Mouse (Mus musculus): ENCODE data around the gene Lrrc4. TPM values are rescaled to one million over a fixed set of nuclear protein-coding genes. Genes with fewer than 3 reads are reported as not detected.

The Lrrc4 gene
- polyA plus RNA-seq, 1 experiment from 2014 or later, result 1.1 TPM

- H3K4me2 ChIP-seq (ENCODE audit: low read depth, low read length), result no peak overlapping the region
- ATAC-seq (replicated peaks; ENCODE audit: insufficient number of reproducible peaks, low FRiP score, low TSS enrichment, low read depth), result no peak
- H3K4me3 ChIP-seq (ENCODE audit: low read depth, low read length), result no peak overlapping the region
- WGBS, result 42% methylated on average over 3 of the region's 3 CpGs
- H3K36me3 ChIP-seq (replicated peaks; ENCODE audit: control insufficient read depth, insufficient read depth, low read depth, low read length), result no peaks in the 10 kb centered on the region; the same call in 1 of the 2 replicates
- H3K27me3 ChIP-seq (ENCODE audit: control insufficient read depth, insufficient read depth, low read length), result peaks cover 17% of the 10 kb centered on the region
- H3K27ac ChIP-seq (replicated peaks; ENCODE audit: low read depth, low read length), result no peak overlapping the region
- no peak for DNase-seq (ENCODE audit: low spot score)
- H3K9me3 ChIP-seq (replicated peaks; ENCODE audit: control insufficient read depth, low read length), result no peaks in the 10 kb centered on the region
- H3K9ac ChIP-seq (replicated peaks; ENCODE audit: low read length), result no peak overlapping the region
- no peaks in the 10 kb centered on the region for H3K4me1 ChIP-seq (ENCODE audit: control insufficient read depth, insufficient read depth, low read length)
Observed at GRCm38 (mm10) chr6:28827565-28827964, 4.0 kb downstream of the Lrrc4 start.

GRCm38 (mm10) chr6:28826689-28827389, 4.7 kb downstream of the Lrrc4 start:
- Histone ChIP-seq H3K36me3 (replicated peaks; ENCODE audit: control insufficient read depth, insufficient read depth, low read depth, low read length) (no peaks in the 10 kb centered on the region; the same call in 1 of the 2 replicates), H3K4me3 (ENCODE audit: low read depth, low read length) (no peak overlapping the region), H3K9me3 (replicated peaks; ENCODE audit: control insufficient read depth, low read length) (no peaks in the 10 kb centered on the region), H3K4me2 (ENCODE audit: low read depth, low read length) (no peak overlapping the region), H3K9ac (replicated peaks; ENCODE audit: low read length) (no peak overlapping the region), H3K4me1 (ENCODE audit: control insufficient read depth, insufficient read depth, low read length) (no peaks in the 10 kb centered on the region), H3K27ac (replicated peaks; ENCODE audit: low read depth, low read length) (no peak overlapping the region), H3K27me3 (ENCODE audit: control insufficient read depth, insufficient read depth, low read length) (peaks cover 17% of the 10 kb centered on the region)
- no peak for DNase-seq (ENCODE audit: low spot score)
- 78% methylated on average over 9 of the region's 9 CpGs for WGBS
- ATAC-seq (replicated peaks; ENCODE audit: insufficient number of reproducible peaks, low FRiP score, low TSS enrichment, low read depth), result no peak

GRCm38 (mm10) chr6:28825894-28826293, 5.7 kb downstream of the Lrrc4 start:
- Histone ChIP-seq H3K27me3 (ENCODE audit: control insufficient read depth, insufficient read depth, low read length) (peaks cover 9% of the 10 kb centered on the region), H3K27ac (replicated peaks; ENCODE audit: low read depth, low read length) (no peak overlapping the region), H3K9me3 (replicated peaks; ENCODE audit: control insufficient read depth, low read length) (no peaks in the 10 kb centered on the region), H3K4me1 (ENCODE audit: control insufficient read depth, insufficient read depth, low read length) (no peaks in the 10 kb centered on the region), H3K36me3 (replicated peaks; ENCODE audit: control insufficient read depth, insufficient read depth, low read depth, low read length) (no peaks in the 10 kb centered on the region; the same call in 1 of the 2 replicates), H3K4me2 (ENCODE audit: low read depth, low read length) (no peak overlapping the region), H3K4me3 (ENCODE audit: low read depth, low read length) (no peak overlapping the region), H3K9ac (replicated peaks; ENCODE audit: low read length) (no peak overlapping the region)
- WGBS, result 73% methylated on average over 3 of the region's 3 CpGs
- no peak for DNase-seq (ENCODE audit: low spot score)
- no peak for ATAC-seq (replicated peaks; ENCODE audit: insufficient number of reproducible peaks, low FRiP score, low TSS enrichment, low read depth)

GRCm38 (mm10) chr6:28823802-28824201, 7.7 kb downstream of the Lrrc4 start:
- Histone ChIP-seq H3K9me3 (replicated peaks; ENCODE audit: control insufficient read depth, low read length) (no peaks in the 10 kb centered on the region), H3K4me2 (ENCODE audit: low read depth, low read length) (no peak overlapping the region), H3K4me1 (ENCODE audit: control insufficient read depth, insufficient read depth, low read length) (no peaks in the 10 kb centered on the region), H3K9ac (replicated peaks; ENCODE audit: low read length) (no peak overlapping the region), H3K4me3 (ENCODE audit: low read depth, low read length) (no peak overlapping the region), H3K27me3 (ENCODE audit: control insufficient read depth, insufficient read depth, low read length) (no peaks in the 10 kb centered on the region), H3K36me3 (replicated peaks; ENCODE audit: control insufficient read depth, insufficient read depth, low read depth, low read length) (no peaks in the 10 kb centered on the region), H3K27ac (replicated peaks; ENCODE audit: low read depth, low read length) (no peak overlapping the region)
- ATAC-seq (replicated peaks; ENCODE audit: insufficient number of reproducible peaks, low FRiP score, low TSS enrichment, low read depth) (no peak), DNase-seq (ENCODE audit: low spot score) (no peak)
- WGBS, result 92% methylated on average over 5 of the region's 5 CpGs

GRCm38 (mm10) chr6:28823375-28823774, 8.2 kb downstream of the Lrrc4 start:
- Histone ChIP-seq H3K4me2 (ENCODE audit: low read depth, low read length) (no peak overlapping the region), H3K27ac (replicated peaks; ENCODE audit: low read depth, low read length) (no peak overlapping the region), H3K9me3 (replicated peaks; ENCODE audit: control insufficient read depth, low read length) (no peaks in the 10 kb centered on the region), H3K4me1 (ENCODE audit: control insufficient read depth, insufficient read depth, low read length) (no peaks in the 10 kb centered on the region), H3K27me3 (ENCODE audit: control insufficient read depth, insufficient read depth, low read length) (no peaks in the 10 kb centered on the region), H3K36me3 (replicated peaks; ENCODE audit: control insufficient read depth, insufficient read depth, low read depth, low read length) (no peaks in the 10 kb centered on the region), H3K9ac (replicated peaks; ENCODE audit: low read length) (no peak overlapping the region), H3K4me3 (ENCODE audit: low read depth, low read length) (no peak overlapping the region)
- DNase-seq (ENCODE audit: low spot score) (no peak), ATAC-seq (replicated peaks; ENCODE audit: insufficient number of reproducible peaks, low FRiP score, low TSS enrichment, low read depth) (no peak)
- WGBS, result 92% methylated on average over 3 of the region's 3 CpGs

GRCm38 (mm10) chr6:28822296-28822695, 9.3 kb downstream of the Lrrc4 start:
- H3K27me3 ChIP-seq (ENCODE audit: control insufficient read depth, insufficient read depth, low read length), result no peaks in the 10 kb centered on the region
- ATAC-seq (replicated peaks; ENCODE audit: insufficient number of reproducible peaks, low FRiP score, low TSS enrichment, low read depth), result no peak
- WGBS, result 88% methylated on average over 3 of the region's 3 CpGs
- DNase-seq (ENCODE audit: low spot score), result no peak
- no peaks in the 10 kb centered on the region for H3K36me3 ChIP-seq (replicated peaks; ENCODE audit: control insufficient read depth, insufficient read depth, low read depth, low read length)
- no peak overlapping the region for H3K4me2 ChIP-seq (ENCODE audit: low read depth, low read length)
- no peaks in the 10 kb centered on the region for H3K9me3 ChIP-seq (replicated peaks; ENCODE audit: control insufficient read depth, low read length)
- H3K4me3 ChIP-seq (ENCODE audit: low read depth, low read length), result no peak overlapping the region
- H3K4me1 ChIP-seq (ENCODE audit: control insufficient read depth, insufficient read depth, low read length), result no peaks in the 10 kb centered on the region
- H3K27ac ChIP-seq (replicated peaks; ENCODE audit: low read depth, low read length), result no peak overlapping the region
- H3K9ac ChIP-seq (replicated peaks; ENCODE audit: low read length), result no peak overlapping the region

GRCm38 (mm10) chr6:28819509-28820358, 11.8 kb downstream of the Lrrc4 start:
- Histone ChIP-seq H3K27ac (replicated peaks; ENCODE audit: low read depth, low read length) (no peak overlapping the region), H3K9me3 (replicated peaks; ENCODE audit: control insufficient read depth, low read length) (no peaks in the 10 kb centered on the region), H3K4me3 (ENCODE audit: low read depth, low read length) (no peak overlapping the region), H3K4me1 (ENCODE audit: control insufficient read depth, insufficient read depth, low read length) (no peaks in the 10 kb centered on the region), H3K9ac (replicated peaks; ENCODE audit: low read length) (no peak overlapping the region), H3K4me2 (ENCODE audit: low read depth, low read length) (no peak overlapping the region), H3K36me3 (replicated peaks; ENCODE audit: control insufficient read depth, insufficient read depth, low read depth, low read length) (no peaks in the 10 kb centered on the region), H3K27me3 (ENCODE audit: control insufficient read depth, insufficient read depth, low read length) (no peaks in the 10 kb centered on the region)
- 82% methylated on average over 13 of the region's 13 CpGs for WGBS
- ATAC-seq (replicated peaks; ENCODE audit: insufficient number of reproducible peaks, low FRiP score, low TSS enrichment, low read depth) (no peak), DNase-seq (ENCODE audit: low spot score) (no peak)

- Histone ChIP-seq H3K4me3 (ENCODE audit: low read depth, low read length) (no peak overlapping the region), H3K27ac (replicated peaks; ENCODE audit: low read depth, low read length) (no peak overlapping the region), H3K9ac (replicated peaks; ENCODE audit: low read length) (no peak overlapping the region), H3K27me3 (ENCODE audit: control insufficient read depth, insufficient read depth, low read length) (no peaks in the 10 kb centered on the region), H3K4me1 (ENCODE audit: control insufficient read depth, insufficient read depth, low read length) (no peaks in the 10 kb centered on the region), H3K36me3 (replicated peaks; ENCODE audit: control insufficient read depth, insufficient read depth, low read depth, low read length) (no peaks in the 10 kb centered on the region), H3K4me2 (ENCODE audit: low read depth, low read length) (no peak overlapping the region), H3K9me3 (replicated peaks; ENCODE audit: control insufficient read depth, low read length) (no peaks in the 10 kb centered on the region)
- DNase-seq (ENCODE audit: low spot score) (no peak), ATAC-seq (replicated peaks; ENCODE audit: insufficient number of reproducible peaks, low FRiP score, low TSS enrichment, low read depth) (no peak)
- WGBS, result 71% methylated on average over 9 of the region's 9 CpGs
Observed at GRCm38 (mm10) chr6:28817039-28817438, 14.5 kb downstream of the Lrrc4 start.

Data from embryonic facial prominence, embryonic 11.5 days (tissue).